Mouse (Mus musculus) spleen, adult 18-20 months (tissue): ENCODE results near the gene Ppargc1a.

Experiments
- DNase-seq, 2 experiments: peaks; one replicate each; pipeline ENCODE4 v3.0.0; 2022; ENCODE audit warnings: mixed read lengths in 2 of 2

Gene Ppargc1a

GRCm38 (mm10) chr5:51497910-51498517 is 69.5 kb downstream of the Ppargc1a start:
- no peak for DNase-seq

GRCm38 (mm10) chr5:51495446-51495845 is 72.1 kb downstream of the Ppargc1a start:
- DNase-seq, result no peak

GRCm38 (mm10) chr5:51494358-51494876 is 73.1 kb downstream of the Ppargc1a start:
- DNase-seq, result no peak

GRCm38 (mm10) chr5:51483768-51484167 is 83.8 kb downstream of the Ppargc1a start:
- DNase-seq, result no peak

- no peak for DNase-seq
Observed at GRCm38 (mm10) chr5:51479859-51480258, 87.7 kb downstream of the Ppargc1a start.

GRCm38 (mm10) chr5:51479456-51479855 is 88.1 kb downstream of the Ppargc1a start:
- no peak for DNase-seq

- no peak for DNase-seq
Observed at GRCm38 (mm10) chr5:51478319-51478994, 89.1 kb downstream of the Ppargc1a start.

- no peak for DNase-seq
Observed at GRCm38 (mm10) chr5:51477140-51477539, 90.4 kb downstream of the Ppargc1a start.

- no peak for DNase-seq
Observed at GRCm38 (mm10) chr5:51475034-51475541, 92.4 kb downstream of the Ppargc1a start.

- no peak for DNase-seq
Observed at GRCm38 (mm10) chr5:51471614-51472013, 95.9 kb downstream of the Ppargc1a start.

- DNase-seq, result no peak
Observed at GRCm38 (mm10) chr5:51466036-51466435, 101.5 kb downstream of the Ppargc1a start.

GRCm38 (mm10) chr5:51452033-51452432 is 115.5 kb downstream of the Ppargc1a start:
- DNase-seq, result no peak

- DNase-seq, result no peak
Observed at GRCm38 (mm10) chr5:51447631-51448030, 119.9 kb downstream of the Ppargc1a start.

GRCm38 (mm10) chr5:51446299-51447090 is 121.0 kb downstream of the Ppargc1a start:
- no peak for DNase-seq

- DNase-seq, result no peak
Observed at GRCm38 (mm10) chr5:51445726-51446125, 121.8 kb downstream of the Ppargc1a start.

GRCm38 (mm10) chr5:51439773-51440172 is 127.8 kb downstream of the Ppargc1a start:
- DNase-seq, result no peak

GRCm38 (mm10) chr5:51433905-51434304 is 133.6 kb downstream of the Ppargc1a start:
- DNase-seq, result no peak

GRCm38 (mm10) chr5:51432532-51432931 is 135.0 kb downstream of the Ppargc1a start:
- no peak for DNase-seq

- no peak for DNase-seq
Observed at GRCm38 (mm10) chr5:51432031-51432430, 135.5 kb downstream of the Ppargc1a start.

GRCm38 (mm10) chr5:51426406-51426805 is 141.1 kb downstream of the Ppargc1a start:
- no peak for DNase-seq

- DNase-seq, result no peak
Observed at GRCm38 (mm10) chr5:51416377-51416776, 151.1 kb downstream of the Ppargc1a start.

- DNase-seq, result no peak
Observed at GRCm38 (mm10) chr5:51415456-51415855, 152.1 kb downstream of the Ppargc1a start.
